9 mouse cellular contexts compared by ENCODE assay signal in the genomic region with DNA sequence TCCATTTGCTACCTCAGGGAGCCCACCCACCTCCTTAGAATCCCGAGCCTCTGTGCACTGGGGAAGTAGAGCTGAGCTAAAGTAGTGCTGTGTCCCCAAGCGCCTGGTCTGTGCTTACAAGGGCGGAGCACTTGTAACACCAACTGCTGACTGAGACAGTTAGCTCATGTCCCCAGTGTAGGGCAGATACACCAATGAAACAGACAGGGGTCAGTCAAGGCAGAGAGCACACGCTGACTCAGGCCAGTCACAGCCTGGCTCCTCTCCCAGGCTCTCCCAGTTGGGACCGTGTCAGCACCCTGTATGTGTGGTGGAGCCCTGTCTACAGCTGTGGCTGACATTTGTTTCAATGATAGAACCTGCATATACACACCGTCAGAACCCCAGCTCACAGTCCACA. TPM values are rescaled to one million over a fixed set of nuclear protein-coding genes. Genes with fewer than 3 reads are reported as not detected.
DNase-seq lines count a peak whose midpoint lies in the region; ATAC-seq lines count a peak whose summit lies in the region.
"Had no signal": no experiment of that assay in that cellular context is flagged by ENCODE, and none has a peak within 500 bp of the region (broad histone marks: within the 10 kb centered on the region; RNA-seq: fewer than 3 reads in every experiment).

No protein-coding gene starts in this region.

- H3K4me2 ChIP-seq in limb, embryonic 12.5 days: no peak overlapping the region

- 0 out of 2 replicates have a peak, but pooled peaks have one; percentile 18 for ATAC-seq in limb, embryonic 12.5 days (ENCODE audit: insufficient number of reproducible peaks, insufficient read depth, low FRiP score, low TSS enrichment, low read depth)

- H3K27ac ChIP-seq in limb, embryonic 12.5 days: no peak overlapping the region
- H3K27ac ChIP-seq: kidney, postnatal 0 days had no signal

- H3K27me3 ChIP-seq in limb, embryonic 12.5 days: no peaks in the 10 kb centered on the region

- peak; percentile 81 for DNase-seq in 3134 (ENCODE audit: extremely low read depth, insufficient read length, low spot score)
- DNase-seq in adrenal gland, postnatal 14 days: peak; percentile 71
- peak; percentile 77 to 86 for DNase-seq in heart, adult 9 months (ENCODE audit: low spot score in 2 of 2)
- DNase-seq in retina, postnatal 1 day: no peak
- DNase-seq in testis, postnatal 10 days (ENCODE audit: low spot score): no peak
- no peak for DNase-seq in embryo, embryonic 10 days (ENCODE audit: low spot score)
- DNase-seq in cerebellum, adult 8-10 months: no peak

- no peak overlapping the region for H3K9ac ChIP-seq in limb, embryonic 12.5 days (replicated peaks)

- no peak overlapping the region for H3K4me3 ChIP-seq in limb, embryonic 12.5 days (replicated peaks)

- H3K4me1 ChIP-seq in limb, embryonic 12.5 days (replicated peaks): peaks cover 26% of the 10 kb centered on the region

- WGBS in limb, embryonic 12.5 days: 65% methylated on average over 6 of the region's 6 CpGs

- H3K9me3 ChIP-seq in limb, embryonic 12.5 days: no peaks in the 10 kb centered on the region

- no peaks in the 10 kb centered on the region for H3K36me3 ChIP-seq in limb, embryonic 12.5 days

RNA-seq across cellular contexts. Expression of gene Emilin2, which starts 25.8 kb away (rescaled TPM):
- 9.2 and 9.4 TPM in 2 replicates for total RNA-seq in adrenal gland, postnatal 14 days (2021)
- 22.9 and 23.7 TPM in 2 replicates for polyA plus RNA-seq in limb, embryonic 12.5 days (2016; fragmentation: Nextera tagmentation; extraction: Ambion mirVana)

Comparison
In these comparisons a context has a peak if more than half of its experiments do, and no peak if none do; other contexts are left out.
1. DNase-seq: peak in 3134 (single experiment), adrenal gland, postnatal 14 days (single experiment) and heart, adult 9 months (2 of 2); none in retina, postnatal 1 day (single experiment), testis, postnatal 10 days (single experiment), embryo, embryonic 10 days (single experiment) and cerebellum, adult 8-10 months (single experiment).